Mouse (Mus musculus): ENCODE results near the gene Sirt6. TPM values are rescaled to one million over a fixed set of nuclear protein-coding genes. Genes with fewer than 3 reads are reported as not detected.

Gene Sirt6
- 64.8 and 65.0 TPM in 2 replicates for polyA plus RNA-seq (2012; rRNA removed)

DNA sequence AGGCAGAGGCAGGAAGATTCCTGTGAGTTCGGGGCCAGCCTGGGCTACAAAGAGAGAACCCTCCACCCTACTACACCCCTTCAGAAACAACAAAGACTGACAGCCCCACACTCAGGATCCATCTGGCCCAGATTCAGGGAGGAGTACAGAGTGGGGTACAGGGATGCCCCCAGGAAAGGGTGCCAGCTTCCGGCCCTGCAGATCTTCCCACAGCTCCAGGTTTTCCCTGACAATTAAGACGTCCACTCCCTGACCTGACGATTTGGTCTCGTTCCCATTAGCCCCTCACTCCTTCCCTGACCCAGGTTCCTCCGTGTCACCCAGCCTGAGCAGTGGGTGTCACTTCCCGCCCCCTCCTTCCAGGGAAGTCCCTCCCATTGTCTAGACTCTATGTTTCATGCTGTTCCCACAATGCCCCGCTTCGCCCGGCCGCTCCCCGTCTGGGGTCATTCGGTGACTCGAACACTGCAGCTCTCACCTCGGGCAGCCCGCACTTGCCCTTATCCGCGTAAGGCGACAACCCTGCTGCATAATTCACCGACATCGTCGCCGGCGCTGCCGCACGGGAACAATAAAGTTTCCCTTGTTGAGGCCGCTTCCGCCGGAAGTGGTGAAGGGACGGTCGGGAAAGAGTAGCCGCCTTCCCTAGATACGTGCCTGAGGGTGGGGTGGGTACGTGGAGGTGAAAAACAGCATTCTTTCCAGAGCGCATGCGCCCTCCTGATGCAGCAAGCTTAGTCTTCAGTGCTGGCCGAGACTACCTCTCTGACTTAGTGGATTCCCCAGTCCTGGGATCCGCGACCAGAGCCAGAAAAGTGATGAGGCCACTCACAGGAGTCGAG is at the start of gene Sirt6:
Gene Sirt6, minus strand, starts transcription at position 804 of the 842 bp plus-strand sequence.

DNA sequence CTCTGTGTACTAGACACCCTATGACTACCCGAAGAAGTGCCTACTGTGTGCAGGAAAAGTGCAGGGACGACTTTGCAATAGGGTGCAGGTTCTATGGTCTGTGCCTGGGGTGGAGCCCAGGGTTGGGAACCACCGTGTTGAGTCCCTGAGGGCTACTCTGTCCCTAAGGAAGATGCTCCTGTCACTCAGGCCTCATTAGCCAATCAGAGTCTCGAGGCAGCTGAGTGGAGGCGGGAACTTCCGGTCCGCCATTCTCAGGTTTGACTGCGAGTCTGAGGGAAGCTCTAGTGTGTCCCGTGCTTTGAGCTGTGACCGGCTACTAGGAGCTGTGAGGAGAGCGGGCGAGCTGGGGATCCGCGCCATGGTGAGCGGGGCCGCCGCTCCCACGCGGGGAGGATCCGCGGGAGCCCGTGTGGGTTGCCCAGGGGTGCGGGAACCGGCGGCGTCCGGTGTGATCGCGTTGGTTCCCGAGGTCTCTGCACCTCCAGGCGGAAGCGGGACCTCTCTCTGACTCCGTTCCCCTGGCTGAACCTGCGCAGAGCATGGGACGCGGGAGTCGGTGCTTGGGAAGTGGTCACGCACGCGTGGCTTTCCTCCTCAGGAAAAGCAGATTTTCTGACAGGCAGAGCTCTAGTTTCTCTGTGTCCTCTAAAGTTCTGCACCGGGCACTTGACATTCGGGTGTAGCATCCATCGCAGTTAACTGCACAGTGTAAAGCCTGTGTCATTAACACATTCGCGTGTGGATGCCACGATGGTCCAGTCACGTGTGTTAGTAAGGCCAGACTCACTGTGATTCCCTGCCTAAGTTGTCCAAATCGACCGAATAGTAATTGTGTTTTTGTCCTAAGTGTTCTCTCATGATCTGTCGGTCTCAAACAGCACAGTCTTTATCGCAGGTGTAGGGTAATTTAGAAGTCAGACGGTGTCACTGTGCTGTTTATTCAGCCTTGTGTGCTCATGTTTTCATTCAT is 21.5 kb upstream of the Sirt6 start, which contains the start of gene Gm10778:
Gene Gm10778, plus strand, starts transcription at position 257 of the 973 bp plus-strand sequence.

DNA sequence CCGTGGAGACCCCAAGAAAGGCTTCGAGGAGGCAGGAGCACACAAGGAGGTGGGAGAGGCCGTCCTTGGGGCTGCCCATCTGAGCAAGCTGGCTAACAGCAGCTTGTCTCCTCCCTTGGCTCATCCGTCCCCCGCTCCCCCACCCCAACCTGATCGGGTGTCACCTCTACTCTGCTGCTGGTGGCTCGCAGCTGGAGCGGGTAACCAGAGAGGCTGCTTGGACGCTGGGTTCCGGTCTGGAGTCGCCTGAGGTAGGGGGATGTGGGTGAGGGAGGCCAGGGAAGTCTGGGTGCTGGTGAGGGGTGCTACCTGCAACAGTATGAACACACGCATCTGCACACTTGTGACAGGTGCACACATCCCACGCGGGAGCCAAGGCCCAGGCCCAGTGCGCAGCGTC is 793 bp upstream of the Sirt6 start, which contains the start of gene Ankrd24:
Gene Ankrd24, plus strand, starts transcription at position 151 of the 400 bp plus-strand sequence.

GRCm38 (mm10) chr10:81605974-81606751 is 21.4 kb downstream of the Sirt6 start, which contains the start of gene BC025920:
Gene BC025920, plus strand, starts transcription at chr10:81606270.

GRCm38 (mm10) chr10:81600738-81601203 is 26.8 kb downstream of the Sirt6 start, which contains the start of gene Tle6:
Gene Tle6, minus strand, starts transcription at chr10:81601073.

GRCm38 (mm10) chr10:81574081-81575056 is 53.2 kb downstream of the Sirt6 start, which contains the start of gene Tle2:
Gene Tle2, plus strand, starts transcription at chr10:81574561.

Other genes with a start within 250 kb of the Sirt6 start
- 91.8 and 113 TPM in 2 replicates for gene Fzr1, start 249.3 kb downstream of the Sirt6 start, polyA plus RNA-seq (2012; rRNA removed)
- 56.2 and 57.9 TPM in 2 replicates for gene Dohh, start 243.4 kb downstream of the Sirt6 start, polyA plus RNA-seq (2012; rRNA removed)
- gene Gm48551, start 243.3 kb downstream of the Sirt6 start, polyA plus RNA-seq (2012; rRNA removed): 3.9 and 4.3 TPM in 2 replicates
- gene Gm48552, start 238.8 kb downstream of the Sirt6 start, polyA plus RNA-seq (2012; rRNA removed): 5.2 and 8.2 TPM in 2 replicates
- 3.7 and 5.0 TPM in 2 replicates for gene Smim24, start 234.7 kb downstream of the Sirt6 start, polyA plus RNA-seq (2012; rRNA removed)
- gene Nfic, start 172.2 kb downstream of the Sirt6 start, polyA plus RNA-seq (2012; rRNA removed): 7.8 and 12.5 TPM in 2 replicates
- 45.0 and 50.2 TPM in 2 replicates for gene Celf5, start 145.1 kb downstream of the Sirt6 start, polyA plus RNA-seq (2012; rRNA removed)
- gene Ncln, start 131.4 kb downstream of the Sirt6 start, polyA plus RNA-seq (2012; rRNA removed): 129 and 153 TPM in 2 replicates
- 0.42 and 0.56 TPM in 2 replicates for gene S1pr4, start 127.7 kb downstream of the Sirt6 start, polyA plus RNA-seq (2012; rRNA removed)
- 0.88 and 0.98 TPM in 2 replicates for gene Gna15, start 103.6 kb downstream of the Sirt6 start, polyA plus RNA-seq (2012; rRNA removed)
- gene Gna11, start 82.6 kb downstream of the Sirt6 start, polyA plus RNA-seq (2012; rRNA removed): 69.9 and 81.3 TPM in 2 replicates
- gene Aes, start 68.3 kb downstream of the Sirt6 start, polyA plus RNA-seq (2012; rRNA removed): 265 and 396 TPM in 2 replicates
- 27.1 and 71.8 TPM in 2 replicates for gene Tle2, start 53.2 kb downstream of the Sirt6 start, polyA plus RNA-seq (2012; rRNA removed)
- gene Tle6, start 26.7 kb downstream of the Sirt6 start, polyA plus RNA-seq (2012; rRNA removed): 6.1 and 12.0 TPM in 2 replicates
- gene BC025920, start 21.5 kb downstream of the Sirt6 start, polyA plus RNA-seq (2012; rRNA removed): 5.0 and 6.4 TPM in 2 replicates
- gene Ankrd24, start 743 bp upstream of the Sirt6 start, polyA plus RNA-seq (2012; rRNA removed): 28.3 and 39.4 TPM in 2 replicates
- gene Gm10778, start 21.3 kb upstream of the Sirt6 start, polyA plus RNA-seq (2012; rRNA removed): 1.8 and 4.1 TPM in 2 replicates
- 4.5 and 10.8 TPM in 2 replicates for gene Zfp433, start 77.0 kb upstream of the Sirt6 start, polyA plus RNA-seq (2012; rRNA removed)
- gene Gm3055, start 143.4 kb upstream of the Sirt6 start, polyA plus RNA-seq (2012; rRNA removed): 11.0 and 12.9 TPM in 2 replicates
- gene Gm4767, start 184.4 kb upstream of the Sirt6 start, polyA plus RNA-seq (2012; rRNA removed): 0.79 and 1.5 TPM in 2 replicates
- gene Gm32687, start 236.1 kb upstream of the Sirt6 start, polyA plus RNA-seq (2012; rRNA removed): 4.6 and 8.8 TPM in 2 replicates

All from central nervous system, embryonic 11.5 days (tissue).